Mouse (Mus musculus) cerebellum, adult 2 months (tissue): Measurements from ENCODE around the gene Plpp3.

ENCODE experiments used
- CTCF ChIP-seq: fragments of 200-500 bp; IDR thresholded peaks from 2 replicates; pipeline ENCODE4 v1.5.1; 2011; ENCODE audit warnings: low read depth, mild to moderate bottlenecking, control low read depth, low read length, moderate library complexity, borderline replicate concordance; ENCODE audit not compliant: insufficient read depth
- POLR2A ChIP-seq: fragments of 200-500 bp; IDR thresholded peaks from 2 replicates; pipeline ENCODE4 v1.6.1; 2011; ENCODE audit warnings: low read length, control low read depth, borderline replicate concordance; ENCODE audit not compliant: insufficient read depth

- no peak for TF ChIP-seq CTCF
- TF ChIP-seq POLR2A, result no peak
These were observed 44.1 kb upstream of the Plpp3 start for GRCm38 (mm10) chr4:105113042-105113441.
